Mouse (Mus musculus) MEL (cell line): ENCODE data around the gene Spata1. TPM values are rescaled to one million over a fixed set of nuclear protein-coding genes. Genes with fewer than 3 reads are reported as not detected.
A peak's percentile ranks its signal among the peaks of the same experiment; 100 is the strongest.

Source experiments
- DNase-seq: peaks from one replicate; pipeline ENCODE4 v3.0.0; 2011; ENCODE audit warnings: low read depth, low spot score
- H3K27ac ChIP-seq: 2 replicates; pipeline ENCODE4 v1.5.1; 2012; ENCODE audit warnings: low read depth, mild to moderate bottlenecking, control low read depth, low read length, moderate library complexity; ENCODE audit not compliant: control insufficient read depth
- H3K27me3 ChIP-seq, 2 experiments: fragments of 150-350 bp in 1 of 2; sonication (generic) in 1 of 2; 2 replicates each; pipeline ENCODE4 v1.6.1; 2012; ENCODE audit warnings: low read length in 2 of 2, mild to moderate bottlenecking in 2 of 2, improper control_type of control experiment in 1 of 2, moderate library complexity in 1 of 2; ENCODE audit not compliant: insufficient read depth in 2 of 2, control insufficient read depth in 1 of 2
- H3K36me3 ChIP-seq, 2 experiments: 2 replicates each; pipeline ENCODE4 v1.6.1; 2012 to 2014; ENCODE audit warnings: low read length in 2 of 2, improper control_type of control experiment in 1 of 2, inconsistent platforms in 1 of 2, mild to moderate bottlenecking in 1 of 2; ENCODE audit not compliant: insufficient read depth in 2 of 2, control insufficient read depth in 1 of 2
- H3K4me1 ChIP-seq, 2 experiments: fragments of 150-350 bp in 1 of 2; sonication (generic) in 1 of 2; 2 replicates each; pipeline ENCODE4 v1.6.1; 2012; ENCODE audit warnings: low read length in 2 of 2, improper control_type of control experiment in 1 of 2, mild to moderate bottlenecking in 1 of 2; ENCODE audit not compliant: insufficient read depth in 2 of 2, control insufficient read depth in 1 of 2
- H3K4me3 ChIP-seq, 2 experiments: fragments of 150-350 bp in 1 of 2; sonication (generic) in 1 of 2; 2 replicates each; pipeline ENCODE4 v1.5.1; 2012; ENCODE audit warnings: low read depth in 2 of 2, low read length in 2 of 2, mild to moderate bottlenecking in 2 of 2, moderate library complexity in 2 of 2, control low read depth in 1 of 2, improper control_type of control experiment in 1 of 2; ENCODE audit not compliant: control insufficient read depth in 1 of 2, insufficient read depth in 1 of 2
- H3K79me2 ChIP-seq: 2 replicates; pipeline ENCODE4 v1.6.1; 2012; ENCODE audit warnings: mild to moderate bottlenecking, low read length, moderate library complexity; ENCODE audit not compliant: control insufficient read depth, poor library complexity, insufficient read depth
- H3K9ac ChIP-seq: 2 replicates; pipeline ENCODE4 v1.6.1; 2012; ENCODE audit warnings: low read depth, mild to moderate bottlenecking, control low read depth, low read length, moderate library complexity; ENCODE audit not compliant: control insufficient read depth, poor library complexity, severe bottlenecking
- H3K9me3 ChIP-seq: fragments of 150-350 bp; sonication (generic); replicated peaks from 2 replicates; pipeline ENCODE4 v1.6.1; 2012; ENCODE audit warnings: mild to moderate bottlenecking, low read length, improper control_type of control experiment, moderate library complexity; ENCODE audit not compliant: insufficient read depth
- BHLHE40 ChIP-seq: IDR thresholded peaks from 2 replicates; pipeline ENCODE4 v1.6.1; 2012; ENCODE audit warnings: low read depth, mild to moderate bottlenecking, inconsistent platforms, low read length, improper control_type of control experiment, borderline replicate concordance
- CHD1 ChIP-seq: IDR thresholded peaks from 2 replicates; pipeline ENCODE4 v1.6.1; 2012; ENCODE audit warnings: low read depth, mild to moderate bottlenecking, inconsistent platforms, low read length, improper control_type of control experiment
- E2F4 ChIP-seq: IDR thresholded peaks from 2 replicates; pipeline ENCODE4 v1.6.1; 2011; ENCODE audit warnings: low read depth, low read length, improper control_type of control experiment, borderline replicate concordance
- EP300 ChIP-seq, 2 experiments: IDR thresholded peaks; 2 replicates each; pipeline ENCODE4 v1.6.1; 2011; ENCODE audit warnings: improper control_type of control experiment in 2 of 2, low read length in 2 of 2, low read depth in 1 of 2, mild to moderate bottlenecking in 1 of 2
- ETS1 ChIP-seq: IDR thresholded peaks from 2 replicates; pipeline ENCODE4 v1.6.1; 2012; ENCODE audit warnings: low read depth, mild to moderate bottlenecking, inconsistent platforms, low read length, improper control_type of control experiment, moderate library complexity
- GATA1 ChIP-seq: IDR thresholded peaks from 2 replicates; pipeline ENCODE4 v1.6.1; 2011; ENCODE audit warnings: low read depth, low read length, improper control_type of control experiment
- HCFC1 ChIP-seq: IDR thresholded peaks from 2 replicates; pipeline ENCODE4 v1.6.1; 2012; ENCODE audit warnings: low read depth, mild to moderate bottlenecking, inconsistent platforms, low read length, improper control_type of control experiment, moderate library complexity
- JUND ChIP-seq: IDR thresholded peaks from 2 replicates; pipeline ENCODE4 v1.6.1; 2011; ENCODE audit warnings: low read depth, mild to moderate bottlenecking, improper control_type of control experiment, low read length
- KAT2A ChIP-seq: conservative IDR thresholded peaks from 2 replicates; pipeline ENCODE4 v1.6.1; 2012; ENCODE audit warnings: low read depth, low read length, improper control_type of control experiment, inconsistent platforms
- MAX ChIP-seq: IDR thresholded peaks from 2 replicates; pipeline ENCODE4 v1.6.1; 2011; ENCODE audit warnings: low read length, improper control_type of control experiment
- MAZ ChIP-seq: IDR thresholded peaks from 2 replicates; pipeline ENCODE4 v1.6.1; 2012; ENCODE audit warnings: low read depth, mild to moderate bottlenecking, inconsistent platforms, low read length, improper control_type of control experiment
- MXI1 ChIP-seq: IDR thresholded peaks from 2 replicates; pipeline ENCODE4 v1.6.1; 2011; ENCODE audit warnings: mild to moderate bottlenecking, low read depth, low read length, improper control_type of control experiment
- MYC ChIP-seq: IDR thresholded peaks from 2 replicates; pipeline ENCODE4 v1.6.1; 2011; ENCODE audit warnings: low read depth, mild to moderate bottlenecking, low read length, improper control_type of control experiment, moderate library complexity
- NELFE ChIP-seq: IDR thresholded peaks from 2 replicates; pipeline ENCODE4 v1.6.1; 2011; ENCODE audit warnings: low read depth, low read length, improper control_type of control experiment
- NRF1 ChIP-seq: IDR thresholded peaks from 2 replicates; pipeline ENCODE4 v1.6.1; 2014; ENCODE audit warnings: low read depth, mild to moderate bottlenecking, inconsistent platforms, low read length, improper control_type of control experiment, moderate library complexity; ENCODE audit not compliant: poor library complexity, insufficient read depth, severe bottlenecking
- POLR2A ChIP-seq, 2 experiments: IDR thresholded peaks; 2 replicates each; pipeline ENCODE4 v1.6.1; 2011 to 2012; ENCODE audit warnings: low read length in 2 of 2, mild to moderate bottlenecking in 2 of 2, control low read depth in 1 of 2, improper control_type of control experiment in 1 of 2, low read depth in 1 of 2, moderate library complexity in 1 of 2; ENCODE audit not compliant: control insufficient read depth in 1 of 2, insufficient read depth in 1 of 2, poor library complexity in 1 of 2
- POLR2AphosphoS2 ChIP-seq: IDR thresholded peaks from 2 replicates; pipeline ENCODE4 v1.6.1; 2011; ENCODE audit warnings: low read length, improper control_type of control experiment
- RAD21 ChIP-seq: IDR thresholded peaks from 2 replicates; pipeline ENCODE4 v1.6.1; 2011; ENCODE audit warnings: mild to moderate bottlenecking, low read depth, low read length, improper control_type of control experiment
- RCOR1 ChIP-seq: IDR thresholded peaks from 2 replicates; pipeline ENCODE4 v1.6.1; 2012; ENCODE audit warnings: low read depth, mild to moderate bottlenecking, inconsistent platforms, low read length, improper control_type of control experiment
- SIN3A ChIP-seq: IDR thresholded peaks from 2 replicates; pipeline ENCODE4 v1.6.1; 2012; ENCODE audit warnings: low read length, improper control_type of control experiment, inconsistent platforms
- TAL1 ChIP-seq: IDR thresholded peaks from 2 replicates; pipeline ENCODE4 v1.6.1; 2012; ENCODE audit warnings: mild to moderate bottlenecking, inconsistent platforms, low read length, moderate library complexity, mixed read lengths
- TCF12 ChIP-seq: IDR thresholded peaks from 2 replicates; pipeline ENCODE4 v1.6.1; 2014; ENCODE audit warnings: low read depth, mild to moderate bottlenecking, inconsistent platforms, low read length, improper control_type of control experiment, moderate library complexity
- UBTF ChIP-seq: IDR thresholded peaks from 2 replicates; pipeline ENCODE4 v1.6.1; 2012; ENCODE audit warnings: low read depth, mild to moderate bottlenecking, inconsistent platforms, low read length, improper control_type of control experiment, moderate library complexity, borderline replicate concordance; ENCODE audit not compliant: insufficient read depth
- USF1 ChIP-seq: IDR thresholded peaks from 2 replicates; pipeline ENCODE4 v1.6.1; 2014; ENCODE audit warnings: low read depth, mild to moderate bottlenecking, inconsistent platforms, low read length, improper control_type of control experiment, moderate library complexity
- ZKSCAN1 ChIP-seq: IDR thresholded peaks from 2 replicates; pipeline ENCODE4 v1.6.1; 2012; ENCODE audit warnings: low read depth, mild to moderate bottlenecking, inconsistent platforms, low read length, improper control_type of control experiment, moderate library complexity
- ZMIZ1 ChIP-seq: IDR thresholded peaks from 2 replicates; pipeline ENCODE4 v1.6.1; 2012; ENCODE audit warnings: low read depth, mild to moderate bottlenecking, inconsistent platforms, low read length, improper control_type of control experiment, moderate library complexity
- polyA plus RNA-seq, 2 experiments: library from polyadenylated mRNA; stranded (reverse) in 1 of 2; unstranded in 1 of 2; fragments of >175 nt in 1 of 2; fragments of >200 nt in 1 of 2; gene quantifications; 2 replicates each; pipeline versions ENCODE4 v1.2.1 to v1.2.4; 2012; ENCODE audit warnings: low replicate concordance in 2 of 2, low read depth in 1 of 2; ENCODE audit not compliant: insufficient read length in 2 of 2, insufficient read depth in 1 of 2, missing spikeins in 1 of 2
- total RNA-seq: library from RNA; depleted of rRNA; stranded (reverse); fragments of 300-350 nt; gene quantifications from 2 replicates; pipeline ENCODE4 v1.2.3, GENCODE M21; 2012; rRNA removed

Gene Spata1
- 1.1 and 1.2 TPM in 2 replicates for total RNA-seq
- 1 to 10 TPM in 1 of 2 experiments, not detected in 1; 1.9 TPM for polyA plus RNA-seq

DNA sequence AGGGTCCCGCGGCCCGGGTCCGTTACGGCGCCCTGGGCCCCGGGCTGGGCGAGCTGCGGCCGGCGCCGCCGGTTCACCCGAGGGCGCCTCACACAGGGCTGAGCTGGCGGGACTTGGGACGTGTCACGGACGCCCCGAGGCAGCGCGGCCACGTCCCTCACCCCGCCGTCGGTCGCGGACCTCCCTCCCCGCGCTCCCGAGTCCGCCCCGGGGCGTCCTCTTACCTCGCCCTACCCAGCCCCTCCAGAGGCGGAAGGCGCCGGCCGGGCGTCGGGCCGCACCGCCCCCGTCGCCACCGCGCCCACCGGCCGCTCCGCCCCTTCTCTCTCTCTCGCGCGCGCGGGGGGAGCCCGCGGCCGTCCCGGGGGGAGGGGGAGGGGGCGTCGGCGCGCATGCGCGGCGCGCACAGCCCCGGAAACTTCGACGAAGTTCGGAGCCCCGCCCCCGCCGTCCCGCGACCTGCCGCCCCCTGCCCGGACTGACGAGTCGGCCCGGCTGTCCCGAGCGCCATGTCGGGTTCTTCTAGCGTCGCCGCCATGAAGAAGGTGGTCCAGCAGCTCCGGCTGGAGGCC lies at the start of gene Spata1, which contains the start of gene Gng5:
Gene Spata1 (minus strand): TSS at position 323 of the 572 bp plus-strand sequence.
Gene Gng5 (plus strand): TSS at position 377 of the 572 bp plus-strand sequence.
- peaks cover 15 to 29% of the 10 kb centered on the region in 2 experiments for H3K36me3 ChIP-seq
- H3K9me3 ChIP-seq: no peaks in the 10 kb centered on the region
- peak within 1 kb of the TSS; percentile 98 for H3K9ac ChIP-seq
- H3K79me2 ChIP-seq: peaks cover 44% of the 10 kb centered on the region
- peak; percentile 88 for DNase-seq
- peaks cover 2 to 13% of the 10 kb centered on the region in 2 experiments for H3K4me1 ChIP-seq
- H3K27ac ChIP-seq: peak within 1 kb of the TSS; percentile 98
- TF ChIP-seq KAT2A (no peak; the same call in 1 of the 2 replicates), RCOR1 (no peak), JUND (no peak), RAD21 (no peak), NRF1 (peak; percentile 80), HCFC1 (peak; percentile 66), TCF12 (peak; percentile 43; the same call in 1 of the 2 replicates), MAX (peak; percentile 56; the same call in 1 of the 2 replicates), E2F4 (no peak), SIN3A (no peak; the same call in none of the 2 replicates), EP300 (IDR thresholded peaks at IDR 0.05; ENCODE audit: low read depth in 1 of 2, low read length in 2 of 2) (peak in 1 of 2 experiments; percentile 23; a peak in 1 of 4 replicates), TAL1 (no peak), MYC (no peak), ETS1 (peak; percentile 25; the same call in 1 of the 2 replicates), UBTF (0 out of 2 replicates have a peak, but pooled peaks have one; percentile 51), POLR2AphosphoS2 (peak; percentile 79; the same call in 1 of the 2 replicates), BHLHE40 (0 out of 2 replicates have a peak, but pooled peaks have one; percentile 16), MAZ (peak; percentile 82; the same call in 1 of the 2 replicates), ZKSCAN1 (0 out of 2 replicates have a peak, but pooled peaks have one; percentile 27), NELFE (peak; percentile 89), ZMIZ1 (peak; percentile 92), CHD1 (0 out of 2 replicates have a peak, but pooled peaks have one; percentile 10), MXI1 (peak; percentile 70), USF1 (no peak), POLR2A (IDR thresholded peaks at IDR 0.05; ENCODE audit: control insufficient read depth in 1 of 2, insufficient read depth in 1 of 2, low read depth in 1 of 2, low read length in 2 of 2, poor library complexity in 1 of 2) (peak; percentile 71 to 76; a peak in 1 of 4 replicates), GATA1 (no peak)
- H3K4me3 ChIP-seq: peak within 1 kb of the TSS; percentile 68 to 95
- no peaks in the 10 kb centered on the region for H3K27me3 ChIP-seq
